Mouse (Mus musculus) kidney, adult 11 months (tissue): ENCODE data around the gene Lcn2.

Experiments
- DNase-seq: peaks from one replicate; pipeline ENCODE4 v3.0.0; 2022

Lcn2 gene

DNA sequence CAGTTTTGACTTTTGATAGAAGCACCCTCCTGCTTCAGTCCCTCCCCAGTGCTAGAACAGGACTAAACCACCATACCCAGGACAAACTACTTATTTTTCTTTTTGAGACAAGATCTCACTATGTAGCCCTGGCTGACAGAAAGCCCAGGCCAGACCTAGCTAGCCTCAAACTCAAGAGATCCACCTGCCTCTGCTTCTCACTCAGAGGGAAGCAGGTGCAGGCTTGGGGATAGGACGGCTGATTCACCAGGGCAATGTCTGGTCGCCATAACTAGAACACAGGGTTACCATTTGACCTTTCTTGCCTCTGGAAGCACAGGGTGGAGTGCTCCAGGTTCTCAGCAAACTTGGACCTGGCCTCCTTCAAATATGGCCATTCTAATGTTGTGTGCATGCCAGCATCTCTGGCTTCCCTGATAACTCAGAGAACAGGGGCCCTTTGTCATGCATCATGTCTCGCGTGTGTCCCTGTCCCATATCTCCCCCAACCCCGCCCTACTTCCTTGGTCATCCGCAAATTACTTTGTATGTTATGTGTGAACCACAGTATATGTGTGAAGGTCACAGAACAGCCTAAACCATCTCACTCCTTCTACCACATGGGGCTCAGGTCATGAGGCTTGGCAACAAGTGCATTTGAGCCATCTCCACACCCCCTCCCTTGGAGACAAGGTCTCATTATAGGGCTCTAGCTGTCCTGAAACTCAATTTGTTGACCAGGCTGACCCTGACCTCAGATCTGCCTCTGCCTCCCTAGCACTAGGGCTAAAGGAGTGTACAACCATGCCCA lies 24.9 kb upstream of the Lcn2 start:
- peak; percentile 15 for DNase-seq

DNA sequence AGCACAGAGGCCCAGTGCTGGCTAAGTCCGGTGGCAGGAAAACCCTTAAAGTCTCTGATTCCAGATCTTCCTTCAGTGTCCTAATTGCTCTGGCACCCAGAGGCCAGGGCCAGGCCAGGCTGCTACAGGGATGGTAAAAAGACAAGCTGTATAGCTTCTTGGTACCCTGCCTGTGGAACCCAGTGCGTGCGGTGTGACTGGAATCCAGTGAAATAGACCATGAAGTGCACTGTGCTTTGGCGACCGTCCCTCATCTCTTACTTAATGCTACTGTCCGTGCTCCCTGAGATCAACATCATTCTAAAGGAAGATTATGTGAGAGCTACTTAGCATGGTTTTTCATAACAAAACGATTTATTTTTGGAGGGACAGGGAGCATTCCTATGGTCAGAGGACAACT lies 23.4 kb upstream of the Lcn2 start:
- peak; percentile 22 for DNase-seq

DNA sequence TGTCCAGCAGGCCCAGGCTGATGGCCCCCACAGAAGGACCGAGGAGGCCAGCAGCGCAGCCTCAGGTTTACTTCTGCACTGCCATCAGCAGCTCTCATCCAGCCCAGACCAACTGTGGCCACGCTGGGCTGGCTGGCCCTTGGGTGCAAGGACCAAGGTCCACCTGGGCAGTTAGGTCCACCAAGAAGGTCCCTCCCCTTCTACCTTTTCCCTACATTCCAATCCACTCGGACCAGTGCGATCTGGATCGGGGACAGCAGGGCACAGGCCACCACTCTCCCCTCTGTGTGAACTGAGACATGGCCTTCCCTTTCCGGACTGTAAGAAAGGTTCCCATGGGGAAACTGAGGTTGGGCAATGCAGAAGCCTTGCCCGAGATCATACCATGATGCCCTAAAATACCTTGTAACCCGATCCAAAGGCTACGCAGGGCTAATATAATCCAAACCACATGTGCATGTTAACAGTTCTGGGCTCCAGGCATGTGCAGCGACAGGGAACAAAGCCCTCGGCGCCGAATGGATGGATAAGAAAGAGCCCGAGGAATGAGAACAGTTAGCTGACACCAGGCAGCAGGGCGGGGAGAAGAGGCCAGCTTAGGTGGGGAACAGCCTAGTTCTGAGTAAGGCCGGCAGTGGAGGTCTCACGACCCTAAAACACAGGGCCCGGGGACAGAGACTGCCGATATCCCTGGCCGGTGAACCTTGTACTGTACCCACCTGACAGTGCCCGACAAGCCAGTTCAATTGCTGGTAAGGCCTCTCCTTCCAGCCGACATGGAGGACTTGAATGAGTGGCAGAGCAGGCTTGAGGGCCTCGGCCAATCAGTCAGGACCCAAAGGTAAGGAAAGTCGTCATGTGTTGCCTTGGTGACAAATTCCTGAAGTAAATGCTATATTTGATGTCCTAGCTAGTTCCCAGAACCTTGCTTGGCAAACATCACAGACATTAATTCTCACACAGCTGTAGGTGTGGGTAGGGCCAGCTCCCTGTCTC lies 20.7 kb upstream of the Lcn2 start:
- peak; percentile 95 for DNase-seq

DNA sequence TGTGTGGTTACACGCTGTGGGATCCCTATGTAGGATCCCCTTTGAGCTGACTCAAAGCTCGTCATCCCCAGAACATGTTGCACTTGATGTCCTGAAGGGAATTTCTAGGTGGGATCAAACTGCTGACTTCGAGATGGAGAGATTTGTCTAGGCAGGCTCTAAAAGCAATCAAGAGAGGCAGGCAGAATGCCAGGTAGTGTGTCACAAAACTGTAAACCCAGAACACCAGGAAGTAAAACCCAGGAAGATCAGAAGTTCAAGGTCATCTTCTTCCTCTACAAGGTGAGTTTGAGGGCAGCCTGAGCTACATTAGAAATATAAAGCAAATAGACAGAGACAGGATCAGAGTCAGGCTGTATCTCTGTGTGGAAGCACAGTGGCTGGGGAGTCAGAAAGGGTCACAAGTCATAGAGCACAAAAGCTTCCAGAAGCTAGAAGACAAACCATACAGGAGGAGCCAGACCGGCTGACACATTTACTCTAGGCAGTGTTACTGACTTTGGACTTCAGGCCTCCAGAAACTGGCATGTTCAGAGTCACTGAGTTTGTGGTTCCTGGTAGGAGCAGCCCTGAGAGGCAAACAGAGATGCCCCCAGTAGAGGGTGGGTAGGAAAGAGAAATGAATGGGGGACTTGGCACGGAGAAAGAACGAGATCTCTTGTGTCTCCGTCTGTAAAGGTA lies 19.2 kb upstream of the Lcn2 start:
- peak; percentile 60 for DNase-seq

GRCm38 (mm10) chr2:32404663-32405062 lies 16.6 kb upstream of the Lcn2 start:
- peak; percentile 91 for DNase-seq

- no peak for DNase-seq
Measured at GRCm38 (mm10) chr2:32396695-32397094, 8.6 kb upstream of the Lcn2 start.

- peak; percentile 96 for DNase-seq
Measured at GRCm38 (mm10) chr2:32395946-32396621, 8.0 kb upstream of the Lcn2 start.

DNA sequence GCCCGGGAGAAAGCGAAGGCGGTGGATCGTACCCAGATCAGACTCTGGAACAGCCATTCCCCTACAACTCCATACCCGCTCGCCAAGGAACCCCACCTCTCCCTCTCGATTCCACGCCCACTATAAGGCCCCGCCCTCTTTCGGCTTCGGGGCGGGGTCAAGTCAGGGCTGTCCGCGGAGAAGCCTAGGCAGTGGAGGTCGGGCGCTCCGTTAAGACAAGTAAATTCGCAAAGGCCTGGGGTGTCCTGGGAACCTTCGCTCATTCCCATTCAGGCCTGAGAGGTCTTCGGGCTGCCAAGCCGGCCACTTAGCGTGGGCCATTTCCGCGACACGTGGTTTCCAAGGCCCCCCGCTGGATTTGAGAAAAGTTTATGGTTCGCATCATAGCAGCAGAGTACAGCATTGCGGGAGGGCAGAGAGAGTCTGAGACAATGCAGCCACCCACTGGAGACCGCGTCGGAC lies 7.5 kb upstream of the Lcn2 start, which contains the start of gene Ptges2:
Gene Ptges2, plus strand, starts transcription at position 413 of the 462 bp plus-strand sequence.
- DNase-seq = peak; percentile 94

GRCm38 (mm10) chr2:32394973-32395372 lies 6.9 kb upstream of the Lcn2 start:
- DNase-seq = no peak

DNA sequence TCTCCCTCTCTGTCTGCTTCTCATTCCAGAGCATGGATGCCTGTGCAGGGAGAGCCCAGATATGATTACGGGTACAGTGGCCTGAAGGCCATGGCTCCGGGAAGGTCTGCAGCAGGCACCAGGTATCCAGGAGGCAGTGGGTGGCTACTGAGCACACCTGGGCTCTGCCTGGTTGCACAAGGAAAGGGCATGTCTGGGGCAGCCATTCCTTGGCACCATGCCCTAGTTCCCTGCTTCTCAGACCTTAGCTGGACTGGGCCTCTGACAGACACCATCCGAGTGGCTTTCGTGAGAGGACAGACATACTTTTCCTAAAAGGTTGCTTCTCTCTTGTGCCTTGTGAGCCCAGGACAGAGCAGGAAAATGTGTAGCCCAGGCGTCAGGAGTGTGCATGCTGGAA lies 4.0 kb upstream of the Lcn2 start:
- DNase-seq = peak; percentile 82

DNA sequence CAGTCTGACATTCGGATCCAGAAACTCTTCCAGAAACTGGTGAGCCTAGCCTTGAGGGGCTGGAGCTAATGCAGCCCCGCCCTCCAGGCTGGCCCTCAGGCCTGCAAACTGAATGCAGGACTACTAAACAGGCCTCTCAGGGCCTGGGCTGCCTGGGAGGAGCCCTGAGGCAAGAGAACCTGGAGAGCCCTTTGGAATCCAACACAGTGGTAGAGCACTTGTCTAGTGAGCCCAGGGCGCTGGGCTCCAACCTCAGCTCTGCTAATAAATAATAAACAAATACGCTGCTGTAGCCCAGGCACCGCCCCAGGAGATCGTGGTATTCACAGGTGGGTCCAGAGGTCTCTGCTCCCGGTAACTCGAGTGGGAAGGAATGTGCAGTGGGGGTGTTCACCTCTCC lies 2.8 kb upstream of the Lcn2 start:
- DNase-seq = peak; percentile 66

- no peak for DNase-seq
Measured at GRCm38 (mm10) chr2:32389157-32389556, 1.1 kb upstream of the Lcn2 start.

DNA sequence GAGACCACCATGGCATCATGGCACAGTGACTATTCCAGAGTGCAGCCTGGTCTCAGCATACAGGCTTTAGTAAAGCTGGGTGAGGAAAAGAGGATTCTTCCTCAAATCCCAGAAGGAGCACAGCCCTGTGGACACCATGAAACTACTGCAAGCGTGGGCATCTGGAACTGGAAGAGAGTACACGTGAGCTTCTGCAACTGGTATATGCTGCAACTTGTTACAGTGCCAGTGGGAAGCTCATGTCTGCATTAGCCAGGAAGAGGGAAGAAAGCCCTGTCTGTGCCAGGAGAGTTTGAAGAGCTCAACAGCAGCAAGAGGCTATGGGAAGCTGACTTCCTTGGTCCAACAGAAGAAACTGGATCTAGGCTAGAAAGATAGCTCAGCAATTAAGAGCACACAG lies 5.4 kb downstream of the Lcn2 start:
- no peak for DNase-seq

- peak; percentile 91 for DNase-seq
Measured at GRCm38 (mm10) chr2:32381775-32382223, 6.3 kb downstream of the Lcn2 start, which contains the start of gene 1110008P14Rik. TSS of gene 1110008P14Rik (minus strand) at chr2:32381938.

DNA sequence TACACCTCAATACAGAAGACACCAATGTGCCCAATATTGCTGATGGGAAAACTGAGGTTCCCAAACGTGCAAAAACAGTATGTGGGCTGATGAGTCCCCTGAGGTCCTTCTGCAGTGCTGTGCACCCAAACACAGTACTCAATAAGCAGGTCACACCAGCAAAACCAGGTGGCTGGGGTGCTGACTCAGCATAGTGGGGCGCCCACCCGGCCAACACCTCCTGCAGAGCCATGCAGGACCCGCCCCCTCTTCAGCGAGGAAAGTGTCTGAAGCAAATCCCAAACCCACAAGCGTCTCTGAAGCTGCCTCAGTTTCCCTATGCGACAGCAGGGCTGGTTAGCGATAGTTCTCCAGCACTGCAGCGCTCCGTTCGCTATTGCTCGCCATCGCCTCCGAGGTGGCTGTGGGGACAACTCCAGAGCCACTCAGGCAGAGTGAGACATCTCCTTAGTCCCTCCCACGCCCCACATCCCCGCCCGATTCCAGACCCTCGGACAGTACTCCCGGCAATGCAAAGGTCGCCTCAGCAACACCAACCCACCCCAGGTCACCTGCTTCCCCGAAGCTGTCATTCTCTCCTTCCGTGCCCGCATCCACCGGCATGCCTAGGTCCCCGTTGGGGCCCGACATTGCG lies 6.8 kb downstream of the Lcn2 start:
- no peak for DNase-seq

- no peak for DNase-seq
Measured at GRCm38 (mm10) chr2:32380001-32380500, 8.0 kb downstream of the Lcn2 start.

DNA sequence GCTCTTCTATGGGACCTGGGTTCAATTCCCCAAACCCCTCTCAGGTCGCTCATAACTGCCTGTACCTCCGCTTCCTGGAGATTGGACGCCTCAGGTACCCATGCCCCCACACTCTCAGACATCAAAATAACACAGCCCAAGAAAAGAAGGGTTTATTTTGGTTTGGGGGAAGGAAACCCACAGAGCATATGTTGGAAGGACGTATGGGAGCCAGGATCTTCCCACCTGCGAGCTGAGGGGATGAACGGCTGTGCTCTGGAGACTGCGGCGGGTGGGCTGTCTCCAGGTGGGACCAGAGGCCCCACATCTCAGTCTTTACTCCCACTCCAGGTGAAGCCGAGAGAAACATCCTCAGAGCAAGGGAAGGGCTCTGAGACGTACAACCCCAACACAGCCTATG lies 11.1 kb downstream of the Lcn2 start:
- no peak for DNase-seq

- no peak for DNase-seq
Measured at GRCm38 (mm10) chr2:32375317-32375940, 12.6 kb downstream of the Lcn2 start.

- DNase-seq = no peak
Measured at GRCm38 (mm10) chr2:32374191-32374590, 13.9 kb downstream of the Lcn2 start.

DNA sequence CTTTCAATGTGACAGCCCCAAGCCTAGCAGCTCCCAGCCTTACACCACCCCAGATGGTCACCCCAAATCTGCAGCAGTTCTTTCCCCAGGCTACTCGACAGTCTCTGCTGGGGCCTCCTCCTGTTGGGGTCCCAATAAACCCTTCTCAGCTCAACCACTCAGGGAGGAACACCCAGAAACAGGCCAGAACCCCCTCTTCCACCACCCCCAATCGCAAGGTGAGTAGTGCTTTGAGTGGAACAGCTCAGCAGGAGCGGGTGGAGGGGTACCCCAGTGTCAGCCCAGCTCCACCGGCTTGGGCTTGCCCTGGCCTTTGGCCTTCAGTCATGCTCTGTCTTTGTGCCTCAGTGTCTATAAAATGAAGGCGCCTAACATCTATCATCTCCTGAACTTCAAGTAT lies 20.7 kb downstream of the Lcn2 start:
- DNase-seq = no peak

- DNase-seq = no peak
Measured at GRCm38 (mm10) chr2:32364121-32364520, 23.9 kb downstream of the Lcn2 start.
